Mouse (Mus musculus): Measurements from ENCODE around the gene Gfpt1. TPM values are rescaled to one million over a fixed set of nuclear protein-coding genes. Genes with fewer than 3 reads are reported as not detected.

The Gfpt1 gene
- polyA plus RNA-seq, 1 experiment, result 13.4 TPM

- no peaks in the 10 kb centered on the region for H3K36me3 ChIP-seq (ENCODE audit: control insufficient read depth, insufficient read depth)
- TF ChIP-seq REST (IDR thresholded peaks at IDR 0.05; ENCODE audit: insufficient read depth, insufficient read length) (no peak), MYOD1 (IDR thresholded peaks at IDR 0.05; ENCODE audit: control insufficient read depth in 1 of 3, insufficient read length in 2 of 3, low read depth in 2 of 3) (no peak), CEBPB (IDR thresholded peaks at IDR 0.05; ENCODE audit: insufficient read depth, poor library complexity, severe bottlenecking) (no peak), TCF12 (IDR thresholded peaks at IDR 0.05; ENCODE audit: insufficient read depth, poor library complexity, severe bottlenecking) (no peak), TCF3 (IDR thresholded peaks at IDR 0.05; ENCODE audit: insufficient read length, low read depth) (no peak), MYOG (IDR thresholded peaks at IDR 0.05; ENCODE audit: control insufficient read depth in 1 of 3, insufficient read depth in 1 of 3, insufficient read length in 2 of 3, low read depth in 2 of 3) (no peak), POLR2A (IDR thresholded peaks at IDR 0.05; ENCODE audit: insufficient read length, low read depth) (no peak), SRF (IDR thresholded peaks at IDR 0.05; ENCODE audit: control insufficient read depth, insufficient read length, low read depth) (no peak), USF1 (IDR thresholded peaks at IDR 0.05; ENCODE audit: low read depth) (no peak), MAX (IDR thresholded peaks at IDR 0.05; ENCODE audit: low read depth) (no peak), E2F4 (IDR thresholded peaks at IDR 0.05; ENCODE audit: insufficient read depth) (no peak), POLR2AphosphoS2 (IDR thresholded peaks at IDR 0.05; ENCODE audit: insufficient read length, low read depth) (no peak)
- no peaks in the 10 kb centered on the region for H3K27me3 ChIP-seq (ENCODE audit: control insufficient read depth, insufficient read depth, insufficient read length)
- H3K4me2 ChIP-seq (ENCODE audit: low read depth), result no peak overlapping the region
- no peak overlapping the region for H3ac ChIP-seq (ENCODE audit: control insufficient read depth, insufficient read length)
- H3K4me3 ChIP-seq, result no peak overlapping the region
- H3K79me2 ChIP-seq (ENCODE audit: control insufficient read depth, insufficient read depth), result peaks cover 10% of the 10 kb centered on the region
Measured at GRCm38 (mm10) chr6:87039161-87039560, 3.5 kb upstream of the Gfpt1 start.

GRCm38 (mm10) chr6:87040971-87041370 lies 1.7 kb upstream of the Gfpt1 start:
- Histone ChIP-seq H3K4me2 (ENCODE audit: low read depth) (no peak overlapping the region), H3K36me3 (ENCODE audit: control insufficient read depth, insufficient read depth) (no peaks in the 10 kb centered on the region), H3K79me2 (ENCODE audit: control insufficient read depth, insufficient read depth) (peaks cover 25% of the 10 kb centered on the region), H3K27me3 (ENCODE audit: control insufficient read depth, insufficient read depth, insufficient read length) (no peaks in the 10 kb centered on the region), H3K4me3 (no peak overlapping the region), H3ac (ENCODE audit: control insufficient read depth, insufficient read length) (no peak overlapping the region)
- TF ChIP-seq MYOG (IDR thresholded peaks at IDR 0.05; ENCODE audit: control insufficient read depth in 1 of 3, insufficient read depth in 1 of 3, insufficient read length in 2 of 3, low read depth in 2 of 3), result no peak
- TF ChIP-seq E2F4 (IDR thresholded peaks at IDR 0.05; ENCODE audit: insufficient read depth), result no peak
- TF ChIP-seq TCF3 (IDR thresholded peaks at IDR 0.05; ENCODE audit: insufficient read length, low read depth), result no peak
- peak in 2 of 3 experiments; percentile 23 to 25 for TF ChIP-seq MYOD1 (IDR thresholded peaks at IDR 0.05; ENCODE audit: control insufficient read depth in 1 of 3, insufficient read length in 2 of 3, low read depth in 2 of 3)
- no peak for TF ChIP-seq CEBPB (IDR thresholded peaks at IDR 0.05; ENCODE audit: insufficient read depth, poor library complexity, severe bottlenecking)
- TF ChIP-seq POLR2AphosphoS2 (IDR thresholded peaks at IDR 0.05; ENCODE audit: insufficient read length, low read depth), result no peak

GRCm38 (mm10) chr6:87041431-87041830 lies 1.2 kb upstream of the Gfpt1 start:
- peak overlapping the region; percentile 97 for H3K4me2 ChIP-seq (ENCODE audit: low read depth)
- no peak for TF ChIP-seq MYOD1 (IDR thresholded peaks at IDR 0.05; ENCODE audit: control insufficient read depth in 1 of 3, insufficient read length in 2 of 3, low read depth in 2 of 3)
- no peak for TF ChIP-seq POLR2AphosphoS2 (IDR thresholded peaks at IDR 0.05; ENCODE audit: insufficient read length, low read depth)
- TF ChIP-seq TCF3 (IDR thresholded peaks at IDR 0.05; ENCODE audit: insufficient read length, low read depth), result no peak
- no peak for TF ChIP-seq SRF (IDR thresholded peaks at IDR 0.05; ENCODE audit: control insufficient read depth, insufficient read length, low read depth)
- TF ChIP-seq MAX (IDR thresholded peaks at IDR 0.05; ENCODE audit: low read depth), result no peak
- no peak for TF ChIP-seq CEBPB (IDR thresholded peaks at IDR 0.05; ENCODE audit: insufficient read depth, poor library complexity, severe bottlenecking)
- no peak for TF ChIP-seq MYOG (IDR thresholded peaks at IDR 0.05; ENCODE audit: control insufficient read depth in 1 of 3, insufficient read depth in 1 of 3, insufficient read length in 2 of 3, low read depth in 2 of 3)
- TF ChIP-seq E2F4 (IDR thresholded peaks at IDR 0.05; ENCODE audit: insufficient read depth), result no peak
- TF ChIP-seq REST (IDR thresholded peaks at IDR 0.05; ENCODE audit: insufficient read depth, insufficient read length), result no peak
- TF ChIP-seq POLR2A (IDR thresholded peaks at IDR 0.05; ENCODE audit: insufficient read length, low read depth), result no peak
- no peak for TF ChIP-seq USF1 (IDR thresholded peaks at IDR 0.05; ENCODE audit: low read depth)
- no peak for TF ChIP-seq TCF12 (IDR thresholded peaks at IDR 0.05; ENCODE audit: insufficient read depth, poor library complexity, severe bottlenecking)
- peaks cover 29% of the 10 kb centered on the region for H3K79me2 ChIP-seq (ENCODE audit: control insufficient read depth, insufficient read depth)
- peak overlapping the region; percentile 93 for H3K4me3 ChIP-seq
- no peaks in the 10 kb centered on the region for H3K27me3 ChIP-seq (ENCODE audit: control insufficient read depth, insufficient read depth, insufficient read length)
- H3ac ChIP-seq (ENCODE audit: control insufficient read depth, insufficient read length), result no peak overlapping the region
- H3K36me3 ChIP-seq (ENCODE audit: control insufficient read depth, insufficient read depth), result no peaks in the 10 kb centered on the region

- Histone ChIP-seq H3K27me3 (ENCODE audit: control insufficient read depth, insufficient read depth, insufficient read length) (no peaks in the 10 kb centered on the region), H3K36me3 (ENCODE audit: control insufficient read depth, insufficient read depth) (no peaks in the 10 kb centered on the region)
Measured at GRCm38 (mm10) chr6:87042004-87042336, 676 bp upstream of the Gfpt1 start.

GRCm38 (mm10) chr6:87043131-87043516 lies 478 bp downstream of the Gfpt1 start:
- TF ChIP-seq MYOD1 (IDR thresholded peaks at IDR 0.05; ENCODE audit: control insufficient read depth in 1 of 3, insufficient read length in 2 of 3, low read depth in 2 of 3) (no peak), MYOG (IDR thresholded peaks at IDR 0.05; ENCODE audit: control insufficient read depth in 1 of 3, insufficient read depth in 1 of 3, insufficient read length in 2 of 3, low read depth in 2 of 3) (no peak), USF1 (IDR thresholded peaks at IDR 0.05; ENCODE audit: low read depth) (no peak), TCF12 (IDR thresholded peaks at IDR 0.05; ENCODE audit: insufficient read depth, poor library complexity, severe bottlenecking) (no peak), CEBPB (IDR thresholded peaks at IDR 0.05; ENCODE audit: insufficient read depth, poor library complexity, severe bottlenecking) (no peak), TCF3 (IDR thresholded peaks at IDR 0.05; ENCODE audit: insufficient read length, low read depth) (no peak), MAX (IDR thresholded peaks at IDR 0.05; ENCODE audit: low read depth) (no peak), REST (IDR thresholded peaks at IDR 0.05; ENCODE audit: insufficient read depth, insufficient read length) (no peak), SRF (IDR thresholded peaks at IDR 0.05; ENCODE audit: control insufficient read depth, insufficient read length, low read depth) (no peak), POLR2AphosphoS2 (IDR thresholded peaks at IDR 0.05; ENCODE audit: insufficient read length, low read depth) (no peak), E2F4 (IDR thresholded peaks at IDR 0.05; ENCODE audit: insufficient read depth) (no peak), POLR2A (IDR thresholded peaks at IDR 0.05; ENCODE audit: insufficient read length, low read depth) (no peak)
- H3K4me2 ChIP-seq (ENCODE audit: low read depth), result peak overlapping the region; percentile 92
- peaks cover 9% of the 10 kb centered on the region for H3K36me3 ChIP-seq (ENCODE audit: control insufficient read depth, insufficient read depth)
- no peaks in the 10 kb centered on the region for H3K27me3 ChIP-seq (ENCODE audit: control insufficient read depth, insufficient read depth, insufficient read length)
- H3K4me3 ChIP-seq, result peak overlapping the region; percentile 93
- peak overlapping the region; percentile 62 for H3ac ChIP-seq (ENCODE audit: control insufficient read depth, insufficient read length)
- H3K79me2 ChIP-seq (ENCODE audit: control insufficient read depth, insufficient read depth), result peaks cover 37% of the 10 kb centered on the region

More at GRCm38 (mm10) chr6:87042004-87042336, 676 bp upstream of the Gfpt1 start:
- Histone ChIP-seq H3K4me2 (ENCODE audit: low read depth) (peak overlapping the region; percentile 97), H3ac (ENCODE audit: control insufficient read depth, insufficient read length) (peak overlapping the region; percentile 62), H3K4me3 (peak overlapping the region; percentile 93), H3K79me2 (ENCODE audit: control insufficient read depth, insufficient read depth) (peaks cover 32% of the 10 kb centered on the region)
- TF ChIP-seq E2F4 (IDR thresholded peaks at IDR 0.05; ENCODE audit: insufficient read depth) (no peak), TCF12 (IDR thresholded peaks at IDR 0.05; ENCODE audit: insufficient read depth, poor library complexity, severe bottlenecking) (no peak), CEBPB (IDR thresholded peaks at IDR 0.05; ENCODE audit: insufficient read depth, poor library complexity, severe bottlenecking) (no peak), MAX (IDR thresholded peaks at IDR 0.05; ENCODE audit: low read depth) (no peak), TCF3 (IDR thresholded peaks at IDR 0.05; ENCODE audit: insufficient read length, low read depth) (no peak)

All from myocyte (in vitro differentiated cells).